Mouse (Mus musculus) erythroblast, embryonic 14.5 days (primary cell): ENCODE data around the gene Dnm1. TPM values are rescaled to one million over a fixed set of nuclear protein-coding genes. Genes with fewer than 3 reads are reported as not detected.

ENCODE experiments used
- H3K27me3 ChIP-seq: 2 replicates; pipeline ENCODE4 v1.6.1; 2012; ENCODE audit warnings: inconsistent platforms; ENCODE audit not compliant: control insufficient read depth
- H3K36me3 ChIP-seq: 2 replicates; pipeline ENCODE4 v1.6.1; 2012; ENCODE audit warnings: mild to moderate bottlenecking, inconsistent platforms; ENCODE audit not compliant: control insufficient read depth
- H3K4me1 ChIP-seq: 2 replicates; pipeline ENCODE4 v1.6.1; 2012; ENCODE audit warnings: inconsistent platforms; ENCODE audit not compliant: control insufficient read depth
- H3K4me3 ChIP-seq: replicated peaks from 2 replicates; pipeline ENCODE3; 2012; ENCODE audit warnings: moderate library complexity, mild to moderate bottlenecking, inconsistent platforms
- H3K9me3 ChIP-seq: 2 replicates; pipeline ENCODE4 v1.6.1; 2012; ENCODE audit warnings: low read length, inconsistent platforms, mixed read lengths; ENCODE audit not compliant: control insufficient read depth
- GATA1 ChIP-seq: IDR thresholded peaks from 2 replicates; pipeline ENCODE4 v1.6.1; 2012; ENCODE audit warnings: low read length, inconsistent platforms, mixed read lengths
- TAL1 ChIP-seq: IDR thresholded peaks from 3 replicates; pipeline ENCODE4 v1.6.1; 2012; ENCODE audit warnings: low read length, inconsistent platforms, mixed read lengths
- polyA plus RNA-seq: library from polyadenylated mRNA; stranded (reverse); fragments of >175 nt; gene quantifications from 2 replicates; pipeline ENCODE4 v1.2.3, GENCODE M21; 2012

Gene Dnm1
- polyA plus RNA-seq, 1 experiment, result 0.03 TPM

GRCm38 (mm10) chr2:32344056-32344455 is 9.1 kb downstream of the Dnm1 start:
- Histone ChIP-seq H3K36me3 (no peaks in the 10 kb centered on the region), H3K27me3 (peaks cover 15% of the 10 kb centered on the region), H3K4me1 (no peaks in the 10 kb centered on the region), H3K4me3 (no peak overlapping the region), H3K9me3 (no peaks in the 10 kb centered on the region)
- no peak for TF ChIP-seq TAL1
- no peak for TF ChIP-seq GATA1

- TF ChIP-seq GATA1 (no peak), TAL1 (no peak)
- peaks cover 9% of the 10 kb centered on the region for H3K27me3 ChIP-seq
- H3K36me3 ChIP-seq, result no peaks in the 10 kb centered on the region
- H3K4me3 ChIP-seq, result no peak overlapping the region
- no peaks in the 10 kb centered on the region for H3K4me1 ChIP-seq
- H3K9me3 ChIP-seq, result no peaks in the 10 kb centered on the region
Measured at GRCm38 (mm10) chr2:32343351-32343671, 9.8 kb downstream of the Dnm1 start.

GRCm38 (mm10) chr2:32342539-32343350 is 10.4 kb downstream of the Dnm1 start:
- H3K27me3 ChIP-seq, result peaks cover 7% of the 10 kb centered on the region
- H3K9me3 ChIP-seq, result no peaks in the 10 kb centered on the region
- H3K36me3 ChIP-seq, result no peaks in the 10 kb centered on the region
- no peaks in the 10 kb centered on the region for H3K4me1 ChIP-seq
- no peak overlapping the region for H3K4me3 ChIP-seq
- TF ChIP-seq TAL1 (no peak), GATA1 (no peak)

GRCm38 (mm10) chr2:32342039-32342438 is 11.1 kb downstream of the Dnm1 start:
- peaks cover 9% of the 10 kb centered on the region for H3K27me3 ChIP-seq
- TF ChIP-seq GATA1 (no peak), TAL1 (no peak)
- no peaks in the 10 kb centered on the region for H3K36me3 ChIP-seq
- H3K9me3 ChIP-seq, result no peaks in the 10 kb centered on the region
- H3K4me3 ChIP-seq, result no peak overlapping the region
- no peaks in the 10 kb centered on the region for H3K4me1 ChIP-seq

- peaks cover 10% of the 10 kb centered on the region for H3K27me3 ChIP-seq
- TF ChIP-seq GATA1 (no peak), TAL1 (no peak)
Measured at GRCm38 (mm10) chr2:32341634-32341939, 11.6 kb downstream of the Dnm1 start.

GRCm38 (mm10) chr2:32340836-32341633 is 12.1 kb downstream of the Dnm1 start:
- Histone ChIP-seq H3K4me3 (no peak overlapping the region), H3K9me3 (no peaks in the 10 kb centered on the region), H3K36me3 (no peaks in the 10 kb centered on the region), H3K4me1 (no peaks in the 10 kb centered on the region), H3K27me3 (peaks cover 13% of the 10 kb centered on the region)
- no peak for TF ChIP-seq GATA1
- TF ChIP-seq TAL1, result no peak

More at GRCm38 (mm10) chr2:32341634-32341939, 11.6 kb downstream of the Dnm1 start:
- Histone ChIP-seq H3K4me3 (no peak overlapping the region), H3K36me3 (no peaks in the 10 kb centered on the region), H3K9me3 (no peaks in the 10 kb centered on the region), H3K4me1 (no peaks in the 10 kb centered on the region)

GRCm38 (mm10) chr2:32339912-32340642 is 13.1 kb downstream of the Dnm1 start:
- H3K4me1 ChIP-seq, result no peaks in the 10 kb centered on the region
- TF ChIP-seq TAL1, result no peak
- TF ChIP-seq GATA1, result no peak
- no peaks in the 10 kb centered on the region for H3K36me3 ChIP-seq
- H3K4me3 ChIP-seq, result no peak overlapping the region
- peaks cover 23% of the 10 kb centered on the region for H3K27me3 ChIP-seq
- H3K9me3 ChIP-seq, result no peaks in the 10 kb centered on the region

- no peak for TF ChIP-seq TAL1
- no peak overlapping the region for H3K4me3 ChIP-seq
- H3K9me3 ChIP-seq, result no peaks in the 10 kb centered on the region
- no peaks in the 10 kb centered on the region for H3K36me3 ChIP-seq
- H3K27me3 ChIP-seq, result peaks cover 29% of the 10 kb centered on the region
- no peaks in the 10 kb centered on the region for H3K4me1 ChIP-seq
Measured at GRCm38 (mm10) chr2:32335888-32336287, 17.2 kb downstream of the Dnm1 start.

- no peak overlapping the region for H3K4me3 ChIP-seq
- H3K36me3 ChIP-seq, result no peaks in the 10 kb centered on the region
- TF ChIP-seq GATA1 (no peak), TAL1 (no peak)
- H3K4me1 ChIP-seq, result no peaks in the 10 kb centered on the region
- no peaks in the 10 kb centered on the region for H3K9me3 ChIP-seq
- H3K27me3 ChIP-seq, result peaks cover 25% of the 10 kb centered on the region
Measured at GRCm38 (mm10) chr2:32332159-32332558, 21.0 kb downstream of the Dnm1 start.
